Mouse (Mus musculus) stomach, embryonic 16.5 days (tissue): ENCODE measurements around the gene Arid3b. TPM values are rescaled to one million over a fixed set of nuclear protein-coding genes. Genes with fewer than 3 reads are reported as not detected.

Experiments
- ATAC-seq: fragments of 200-750 bp; cut with Nextera tagmentation; 2 replicates; pipeline ENCODE4 v1.8.0; 2017; ENCODE audit warnings: moderate number of reproducible peaks, moderate TSS enrichment; ENCODE audit not compliant: insufficient read depth, low FRiP score
- H3K27ac ChIP-seq: fragments of 300-500 bp; sonication (generic); 2 replicates; pipeline ENCODE4 v1.5.1; 2014; ENCODE audit warnings: low read length
- H3K27me3 ChIP-seq: fragments of 300-500 bp; sonication (generic); 2 replicates; pipeline ENCODE4 v1.6.1; 2014; ENCODE audit warnings: low read length, control low read depth, mixed read lengths; ENCODE audit not compliant: control insufficient read depth, insufficient read depth
- H3K36me3 ChIP-seq: fragments of 300-500 bp; sonication (generic); 2 replicates; pipeline ENCODE4 v1.6.1; 2014; ENCODE audit warnings: low read length; ENCODE audit not compliant: control insufficient read depth, insufficient read depth
- H3K4me1 ChIP-seq: fragments of 300-500 bp; sonication (generic); 2 replicates; pipeline ENCODE4 v1.6.1; 2014; ENCODE audit warnings: low read length, control low read depth, mixed read lengths; ENCODE audit not compliant: control insufficient read depth, insufficient read depth
- H3K4me2 ChIP-seq: fragments of 300-500 bp; sonication (generic); 2 replicates; pipeline ENCODE4 v1.6.1; 2014; ENCODE audit warnings: low read depth, low read length, mixed read lengths
- H3K4me3 ChIP-seq: fragments of 300-500 bp; sonication (generic); replicated peaks from 2 replicates; pipeline ENCODE4 v1.5.1; 2014; ENCODE audit warnings: mild to moderate bottlenecking, low read length
- H3K9ac ChIP-seq: fragments of 300-500 bp; sonication (generic); 2 replicates; pipeline ENCODE4 v1.6.1; 2014; ENCODE audit warnings: low read length
- H3K9me3 ChIP-seq: fragments of 300-500 bp; sonication (generic); replicated peaks from 2 replicates; pipeline ENCODE4 v1.6.1; 2016; ENCODE audit warnings: low read length, control low read depth; ENCODE audit not compliant: control insufficient read depth
- WGBS: fragments of 180-500 bp; shearing (Covaris S2); extraction: QIAGEN DNeasy Blood & Tissue Kit; methylation state at CpG from one replicate; pipeline ENCODE4 v1.1.7; 2014; 5-methylcytosine and 5-hydroxymethylcytosine counted together
- polyA plus RNA-seq: library from polyadenylated mRNA; unstranded; fragments of >200 nt; fragmentation: Nextera tagmentation; extraction: Ambion mirVana; gene quantifications from 2 replicates; pipeline ENCODE4 v1.2.1, GENCODE M21; 2015

The Arid3b gene
- polyA plus RNA-seq, 1 experiment from 2014 or later, result 4.5 TPM

- no peak overlapping the region for H3K4me3 ChIP-seq
- H3K4me1 ChIP-seq, result no peaks in the 10 kb centered on the region
- 82% methylated on average over 5 of the region's 5 CpGs for WGBS
- no peaks in the 10 kb centered on the region for H3K36me3 ChIP-seq
- no peak overlapping the region for H3K27ac ChIP-seq
- H3K4me2 ChIP-seq, result no peak overlapping the region
- H3K27me3 ChIP-seq, result no peaks in the 10 kb centered on the region
- no peaks in the 10 kb centered on the region for H3K9me3 ChIP-seq
- H3K9ac ChIP-seq, result no peak overlapping the region
- no peak for ATAC-seq
Observed at GRCm38 (mm10) chr9:57867880-57868279, 31.3 kb upstream of the Arid3b start.

GRCm38 (mm10) chr9:57867236-57867635, 30.6 kb upstream of the Arid3b start:
- no peak overlapping the region for H3K27ac ChIP-seq
- H3K4me2 ChIP-seq, result no peak overlapping the region
- H3K27me3 ChIP-seq, result no peaks in the 10 kb centered on the region
- no peaks in the 10 kb centered on the region for H3K4me1 ChIP-seq
- WGBS, result 83% methylated on average over 4 of the region's 4 CpGs
- no peaks in the 10 kb centered on the region for H3K9me3 ChIP-seq
- no peak for ATAC-seq
- H3K4me3 ChIP-seq, result no peak overlapping the region
- H3K36me3 ChIP-seq, result no peaks in the 10 kb centered on the region
- H3K9ac ChIP-seq, result no peak overlapping the region

DNA sequence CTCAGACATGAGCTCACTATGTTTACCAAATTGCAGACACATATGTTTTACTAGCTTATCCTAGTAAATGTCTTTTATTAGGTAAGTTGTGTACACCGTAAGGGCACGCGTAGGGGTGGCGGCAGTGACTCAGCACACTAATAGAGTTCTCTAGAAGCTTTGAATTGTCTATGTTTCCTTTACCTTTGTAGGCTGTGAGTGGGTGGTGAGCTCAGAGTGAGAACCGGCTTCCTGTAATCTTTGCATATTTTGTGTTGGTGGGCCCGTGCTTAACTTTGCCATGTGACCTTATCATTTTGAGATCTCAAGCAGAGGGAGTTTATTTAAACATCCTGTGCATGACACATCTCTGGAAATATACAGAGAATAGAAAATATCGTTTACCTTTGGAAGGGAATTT, 29.9 kb upstream of the Arid3b start:
- Histone ChIP-seq H3K4me3 (no peak overlapping the region), H3K36me3 (no peaks in the 10 kb centered on the region), H3K9me3 (no peaks in the 10 kb centered on the region), H3K4me1 (no peaks in the 10 kb centered on the region), H3K27me3 (no peaks in the 10 kb centered on the region), H3K4me2 (no peak overlapping the region), H3K9ac (no peak overlapping the region), H3K27ac (no peak overlapping the region)
- ATAC-seq, result no peak
- 54% methylated on average over 7 of the region's 7 CpGs for WGBS

GRCm38 (mm10) chr9:57864336-57864735, 27.7 kb upstream of the Arid3b start:
- no peak for ATAC-seq
- Histone ChIP-seq H3K4me1 (no peaks in the 10 kb centered on the region), H3K36me3 (no peaks in the 10 kb centered on the region), H3K27ac (no peak overlapping the region), H3K27me3 (no peaks in the 10 kb centered on the region), H3K9me3 (no peaks in the 10 kb centered on the region), H3K4me2 (no peak overlapping the region), H3K9ac (no peak overlapping the region), H3K4me3 (no peak overlapping the region)

DNA sequence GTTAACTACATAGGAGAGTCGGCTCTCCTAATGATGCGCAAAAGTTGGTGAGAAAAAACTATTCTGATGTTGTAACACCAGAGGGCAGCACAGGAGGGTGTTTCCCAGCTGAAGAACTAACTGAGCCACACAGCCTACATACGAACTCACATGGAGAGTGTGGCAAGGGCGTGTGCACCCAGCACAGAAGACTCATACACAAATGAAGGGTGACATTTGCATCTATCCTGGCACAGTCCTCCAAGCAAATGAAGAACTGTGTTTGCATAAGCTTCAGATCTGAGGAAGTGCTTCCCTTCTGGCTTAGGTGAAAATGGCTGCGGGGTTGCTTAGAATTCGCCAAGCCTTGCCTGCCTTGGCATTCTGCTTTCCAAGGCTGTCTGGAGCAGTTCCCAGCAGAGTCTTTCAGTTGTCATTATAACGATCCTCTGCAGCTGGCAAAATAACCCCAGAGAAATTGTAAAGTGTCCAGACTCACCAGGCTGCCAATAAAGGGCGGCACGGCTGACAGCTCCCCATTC, 25.4 kb upstream of the Arid3b start:
- 35% methylated on average over 9 of the region's 9 CpGs for WGBS
- H3K9ac ChIP-seq, result no peak overlapping the region
- no peak for ATAC-seq
- H3K9me3 ChIP-seq, result no peaks in the 10 kb centered on the region
- no peaks in the 10 kb centered on the region for H3K36me3 ChIP-seq
- no peak overlapping the region for H3K27ac ChIP-seq
- H3K4me2 ChIP-seq, result no peak overlapping the region
- H3K27me3 ChIP-seq, result no peaks in the 10 kb centered on the region
- H3K4me3 ChIP-seq, result no peak overlapping the region
- no peaks in the 10 kb centered on the region for H3K4me1 ChIP-seq

DNA sequence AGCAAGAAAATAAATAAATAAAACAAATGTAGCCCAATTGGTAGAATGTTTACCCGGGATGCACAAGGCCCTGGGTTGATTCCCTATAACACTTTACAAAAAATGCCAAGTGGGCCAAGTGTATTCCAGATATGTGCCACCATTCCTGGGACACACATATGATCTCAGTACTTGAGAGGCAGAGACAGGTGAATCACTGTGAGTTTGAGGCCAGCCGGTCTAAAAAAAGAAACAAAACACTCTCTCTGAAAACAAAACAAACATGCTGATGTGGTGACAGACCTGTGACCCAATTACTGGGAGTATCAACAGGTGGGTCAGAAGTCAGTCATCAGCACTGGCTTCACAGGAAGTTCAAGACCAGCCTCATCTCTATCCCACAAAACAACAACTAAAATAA, 19.9 kb upstream of the Arid3b start:
- no peaks in the 10 kb centered on the region for H3K27me3 ChIP-seq
- H3K9ac ChIP-seq, result no peak overlapping the region
- H3K36me3 ChIP-seq, result no peaks in the 10 kb centered on the region
- WGBS, result 67% methylated on average over 2 of the region's 2 CpGs
- H3K4me1 ChIP-seq, result no peaks in the 10 kb centered on the region
- ATAC-seq, result no peak
- no peak overlapping the region for H3K27ac ChIP-seq
- H3K9me3 ChIP-seq, result no peaks in the 10 kb centered on the region
- H3K4me3 ChIP-seq, result no peak overlapping the region
- no peak overlapping the region for H3K4me2 ChIP-seq

GRCm38 (mm10) chr9:57854280-57854679, 17.7 kb upstream of the Arid3b start:
- H3K9me3 ChIP-seq, result no peaks in the 10 kb centered on the region
- ATAC-seq, result no peak
- no peak overlapping the region for H3K4me3 ChIP-seq

DNA sequence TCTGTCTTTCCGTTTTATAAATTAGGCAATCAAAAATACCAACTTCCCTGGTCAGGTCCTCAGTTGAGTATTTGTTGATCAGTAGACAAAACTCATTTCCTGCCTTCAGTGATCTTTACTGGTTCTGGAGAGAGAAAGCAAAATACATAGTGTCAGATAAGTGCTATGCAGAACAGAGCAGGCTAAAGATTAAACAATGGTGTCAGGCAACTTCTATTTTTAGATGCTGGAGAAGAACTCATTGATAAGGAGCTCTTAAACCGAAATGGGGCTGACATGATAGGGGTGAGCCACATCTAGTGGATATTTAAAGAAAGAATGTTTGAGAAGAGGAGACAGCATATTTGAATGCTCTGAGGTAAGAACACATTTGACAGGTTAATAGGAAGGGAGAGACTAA, 2.4 kb upstream of the Arid3b start:
- Histone ChIP-seq H3K9me3 (no peaks in the 10 kb centered on the region), H3K4me3 (no peak overlapping the region), H3K9ac (no peak overlapping the region), H3K27ac (no peak overlapping the region), H3K4me2 (no peak overlapping the region), H3K27me3 (peaks cover 5% of the 10 kb centered on the region; the same call in 1 of the 2 replicates), H3K36me3 (no peaks in the 10 kb centered on the region), H3K4me1 (peaks cover 9% of the 10 kb centered on the region; the same call in 1 of the 2 replicates)
- no peak for ATAC-seq
- 64% methylated on average over 2 of the region's 2 CpGs for WGBS

More at GRCm38 (mm10) chr9:57854280-57854679, 17.7 kb upstream of the Arid3b start:
- Histone ChIP-seq H3K36me3 (no peaks in the 10 kb centered on the region), H3K4me1 (no peaks in the 10 kb centered on the region), H3K4me2 (no peak overlapping the region), H3K9ac (no peak overlapping the region), H3K27ac (no peak overlapping the region), H3K27me3 (no peaks in the 10 kb centered on the region)

- WGBS, result 1% methylated on average over 21 of the region's 22 CpGs
- Histone ChIP-seq H3K4me2 (peak overlapping the region; percentile 89), H3K9ac (peak overlapping the region; percentile 83), H3K9me3 (no peaks in the 10 kb centered on the region), H3K36me3 (no peaks in the 10 kb centered on the region), H3K27me3 (peaks cover 8% of the 10 kb centered on the region; the same call in 1 of the 2 replicates), H3K4me1 (peaks cover 20% of the 10 kb centered on the region), H3K4me3 (peak overlapping the region; percentile 85), H3K27ac (peak overlapping the region; percentile 55; the same call in 1 of the 2 replicates)
- no peak for ATAC-seq
Observed at GRCm38 (mm10) chr9:57835841-57836514, 615 bp downstream of the Arid3b start.
